Mouse (Mus musculus) limb, embryonic 15.5 days (tissue): Measurements from ENCODE around the gene Fam227b. TPM values are rescaled to one million over a fixed set of nuclear protein-coding genes. Genes with fewer than 3 reads are reported as not detected.

Experiments used
- ATAC-seq: fragments of 200-750 bp; cut with Nextera tagmentation; 2 replicates; pipeline ENCODE4 v1.8.0; 2017; ENCODE audit warnings: low read depth, moderate TSS enrichment; ENCODE audit not compliant: insufficient number of reproducible peaks, low FRiP score, low TSS enrichment
- H3K27ac ChIP-seq: fragments of 300-500 bp; sonication (generic); 2 replicates; pipeline ENCODE4 v1.5.1; 2015; ENCODE audit warnings: moderate library complexity, mild to moderate bottlenecking, inconsistent platforms
- H3K27me3 ChIP-seq: fragments of 300-500 bp; sonication (generic); 2 replicates; pipeline ENCODE4 v1.6.1; 2015; ENCODE audit warnings: inconsistent platforms
- H3K36me3 ChIP-seq: fragments of 300-500 bp; sonication (generic); 2 replicates; pipeline ENCODE4 v1.6.1; 2015; ENCODE audit warnings: inconsistent platforms
- H3K4me1 ChIP-seq: fragments of 300-500 bp; sonication (generic); 2 replicates; pipeline ENCODE4 v1.6.1; 2015; ENCODE audit warnings: inconsistent platforms
- H3K4me2 ChIP-seq: fragments of 300-500 bp; sonication (generic); 2 replicates; pipeline ENCODE4 v1.6.1; 2015; ENCODE audit warnings: mild to moderate bottlenecking, inconsistent platforms
- H3K4me3 ChIP-seq: fragments of 300-500 bp; sonication (generic); 2 replicates; pipeline ENCODE4 v1.5.1; 2015; ENCODE audit warnings: mild to moderate bottlenecking, inconsistent platforms
- H3K9ac ChIP-seq: fragments of 300-500 bp; sonication (generic); 2 replicates; pipeline ENCODE4 v1.6.1; 2015; ENCODE audit warnings: inconsistent platforms
- H3K9me3 ChIP-seq: fragments of 300-500 bp; sonication (generic); 2 replicates; pipeline ENCODE4 v1.6.1; 2016; ENCODE audit warnings: inconsistent platforms
- WGBS: fragments of 180-500 bp; shearing (Covaris S2); methylation state at CpG from one replicate; pipeline ENCODE4 v1.1.7; 2015; 5-methylcytosine and 5-hydroxymethylcytosine counted together
- polyA plus RNA-seq: library from polyadenylated mRNA; unstranded; fragments of >200 nt; fragmentation: Nextera tagmentation; extraction: Ambion mirVana; gene quantifications from 2 replicates; pipeline ENCODE4 v1.2.1, GENCODE M21; 2015

Gene Fam227b
- polyA plus RNA-seq, 1 experiment from 2014 or later, result not detected

DNA sequence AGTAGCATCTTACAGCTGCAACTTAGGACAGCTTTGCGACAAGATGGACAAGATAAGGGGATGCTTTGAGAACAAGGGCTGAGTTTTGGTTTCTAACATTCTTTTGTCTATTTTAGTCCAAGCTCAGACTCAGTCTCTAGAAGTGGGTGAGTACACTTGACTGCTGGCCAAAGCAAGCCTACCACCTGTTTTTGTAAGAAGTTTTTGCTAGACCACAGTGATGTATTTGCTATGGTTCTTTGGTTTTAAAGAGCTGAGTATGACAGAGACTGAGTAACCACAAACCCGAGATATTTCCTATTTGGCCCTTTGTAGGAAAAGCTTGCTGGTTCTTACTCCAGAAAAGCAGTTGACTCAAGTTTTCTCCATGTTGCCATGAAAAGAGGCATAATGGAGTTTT is 203.6 kb downstream of the Fam227b start:
- H3K27ac ChIP-seq, result no peak overlapping the region
- H3K4me2 ChIP-seq, result no peak overlapping the region
- no peak overlapping the region for H3K4me3 ChIP-seq
- no peaks in the 10 kb centered on the region for H3K4me1 ChIP-seq
- no peaks in the 10 kb centered on the region for H3K9me3 ChIP-seq
- ATAC-seq, result no peak
- 86% methylated on average over 2 of the region's 2 CpGs for WGBS
- H3K9ac ChIP-seq, result no peak overlapping the region
- peaks cover 13% of the 10 kb centered on the region; the same call in 1 of the 2 replicates for H3K36me3 ChIP-seq
- no peaks in the 10 kb centered on the region for H3K27me3 ChIP-seq

DNA sequence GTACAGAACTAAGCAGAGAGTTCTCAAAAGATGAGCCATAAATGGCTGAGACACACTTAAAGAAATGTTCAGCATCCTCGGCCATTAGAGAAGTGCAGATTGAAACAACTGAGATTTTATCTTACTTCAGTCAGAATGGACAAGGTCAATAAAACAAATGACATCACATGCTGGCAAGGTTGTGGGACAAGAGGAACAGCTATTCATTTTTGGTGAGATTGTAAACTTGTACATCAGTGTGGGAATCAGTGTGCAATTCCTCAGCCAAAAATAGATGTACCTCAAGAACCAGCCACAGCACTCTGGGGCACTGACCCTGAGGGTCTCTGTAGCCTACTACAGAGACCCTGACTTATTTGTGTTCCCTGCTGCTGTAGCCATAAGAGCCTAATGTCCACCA is 208.5 kb downstream of the Fam227b start:
- H3K4me3 ChIP-seq, result no peak overlapping the region
- H3K27ac ChIP-seq, result no peak overlapping the region
- no peaks in the 10 kb centered on the region for H3K4me1 ChIP-seq
- peaks cover 4% of the 10 kb centered on the region; the same call in 1 of the 2 replicates for H3K36me3 ChIP-seq
- WGBS, result 67% methylated on average over 1 of the region's 1 CpGs
- no peak overlapping the region for H3K4me2 ChIP-seq
- no peaks in the 10 kb centered on the region for H3K27me3 ChIP-seq
- ATAC-seq, result no peak
- no peaks in the 10 kb centered on the region for H3K9me3 ChIP-seq
- no peak overlapping the region for H3K9ac ChIP-seq

GRCm38 (mm10) chr2:125941111-125941785 is 210.6 kb downstream of the Fam227b start:
- no peak overlapping the region for H3K27ac ChIP-seq
- no peak overlapping the region for H3K4me2 ChIP-seq
- H3K36me3 ChIP-seq, result peaks cover 3% of the 10 kb centered on the region; the same call in 1 of the 2 replicates
- H3K9me3 ChIP-seq, result no peaks in the 10 kb centered on the region
- H3K27me3 ChIP-seq, result no peaks in the 10 kb centered on the region
- 52% methylated on average over 6 of the region's 6 CpGs for WGBS
- ATAC-seq, result no peak
- no peaks in the 10 kb centered on the region for H3K4me1 ChIP-seq
- H3K9ac ChIP-seq, result no peak overlapping the region
- no peak overlapping the region for H3K4me3 ChIP-seq

- WGBS, result 77% methylated on average over 6 of the region's 6 CpGs
- Histone ChIP-seq H3K9ac (no peak overlapping the region), H3K4me2 (no peak overlapping the region), H3K27ac (no peak overlapping the region), H3K4me3 (no peak overlapping the region), H3K9me3 (no peaks in the 10 kb centered on the region), H3K27me3 (no peaks in the 10 kb centered on the region), H3K36me3 (peaks cover 3% of the 10 kb centered on the region; the same call in 1 of the 2 replicates), H3K4me1 (no peaks in the 10 kb centered on the region)
- ATAC-seq, result no peak
Measured at GRCm38 (mm10) chr2:125938993-125939642, 212.7 kb downstream of the Fam227b start.

DNA sequence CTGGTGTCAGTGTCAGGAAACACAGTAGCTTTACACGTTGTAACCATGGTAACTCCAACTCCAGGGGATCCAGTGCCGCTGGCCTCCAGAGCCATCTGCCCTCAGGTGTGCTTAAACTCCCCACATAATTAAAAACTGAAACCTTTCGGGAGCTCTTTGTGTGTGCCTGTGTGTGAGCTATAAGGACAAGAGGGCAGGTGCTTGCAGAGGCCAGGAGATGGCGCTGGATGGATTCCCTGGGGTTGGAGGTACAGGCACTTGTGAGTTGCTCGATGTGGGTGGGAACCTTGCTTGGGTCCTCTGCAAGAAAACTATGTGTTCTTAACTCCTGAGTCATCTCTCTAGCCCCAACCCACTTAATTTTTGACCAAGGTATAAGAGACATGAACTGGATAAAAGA is 215.4 kb downstream of the Fam227b start:
- Histone ChIP-seq H3K9ac (no peak overlapping the region), H3K4me1 (no peaks in the 10 kb centered on the region), H3K27ac (no peak overlapping the region), H3K36me3 (peaks cover 8% of the 10 kb centered on the region), H3K9me3 (no peaks in the 10 kb centered on the region), H3K4me2 (no peak overlapping the region), H3K4me3 (no peak overlapping the region), H3K27me3 (no peaks in the 10 kb centered on the region)
- WGBS, result 37% methylated on average over 5 of the region's 5 CpGs
- ATAC-seq, result no peak

DNA sequence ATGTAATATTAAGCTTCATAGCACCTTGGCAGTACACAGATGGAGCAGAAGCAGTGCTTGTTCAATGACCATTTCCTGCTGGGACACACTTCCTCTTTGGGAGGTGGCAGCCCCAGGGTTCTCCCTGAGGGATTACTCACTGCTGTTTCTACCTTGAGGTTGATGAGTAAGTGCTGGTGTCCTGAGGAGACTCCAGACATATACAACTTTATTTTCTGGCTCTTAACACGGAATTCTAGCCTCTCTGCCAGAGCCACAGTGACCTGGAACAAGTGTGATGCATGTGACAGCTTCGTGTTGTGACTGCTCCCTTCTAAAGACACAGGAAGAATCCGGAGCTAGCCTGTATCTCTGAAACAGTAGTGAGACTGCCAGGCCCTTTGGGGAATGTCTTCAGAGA is 217.8 kb downstream of the Fam227b start:
- H3K4me1 ChIP-seq, result peaks cover 3% of the 10 kb centered on the region; the same call in 1 of the 2 replicates
- no peak overlapping the region for H3K27ac ChIP-seq
- no peak for ATAC-seq
- no peak overlapping the region for H3K4me2 ChIP-seq
- 65% methylated on average over 3 of the region's 3 CpGs for whole genome bisulfite sequencing
- no peaks in the 10 kb centered on the region for H3K9me3 ChIP-seq
- H3K4me3 ChIP-seq, result no peak overlapping the region
- H3K27me3 ChIP-seq, result no peaks in the 10 kb centered on the region
- H3K9ac ChIP-seq, result no peak overlapping the region
- peaks cover 12% of the 10 kb centered on the region for H3K36me3 ChIP-seq

Other genes starting within 250 kb of the Fam227b start
- gene Fgf7, start 117.3 kb downstream of the Fam227b start, polyA plus RNA-seq, result 18.1 and 19.5 TPM in 2 replicates
- 25.7 and 25.9 TPM in 2 replicates for gene Dtwd1, start 137 bp upstream of the Fam227b start, polyA plus RNA-seq
- not detected in 2 replicates for gene Gm17555, start 63.1 kb upstream of the Fam227b start, polyA plus RNA-seq